Mouse (Mus musculus): ENCODE measurements at regions not wholly inside any gene's neighbourhood (a gene's known extent, or its start where the extent isn't known, plus 50 kb on each side); places are given as distances from the start of the nearest gene placed in this dataset.

- Histone ChIP-seq H3K36me3 (no peaks in the 10 kb centered on the region), H3K9me3 (replicated peaks) (peaks cover 5% of the 10 kb centered on the region; the same call in 1 of the 2 replicates), H3K4me1 (peaks cover 36% of the 10 kb centered on the region), H3K27ac (replicated peaks) (peak overlapping the region; percentile 88), H3K27me3 (ENCODE audit: low read depth, poor library complexity, severe bottlenecking) (no peaks in the 10 kb centered on the region), H3K4me3 (peak overlapping the region; percentile 47; the same call in 1 of the 2 replicates)
- 19% methylated on average over 16 of the region's 16 CpGs for WGBS
- DNase-seq (ENCODE audit: low spot score), result peak; percentile 23
Measured at GRCm38 (mm10) chr10:125785448-125786196, 180.3 kb upstream of the Lrig3 start.

GRCm38 (mm10) chr10:125786197-125786879, 179.6 kb upstream of the Lrig3 start:
- no peaks in the 10 kb centered on the region for H3K36me3 ChIP-seq
- H3K4me1 ChIP-seq, result peaks cover 36% of the 10 kb centered on the region
- no peaks in the 10 kb centered on the region for H3K27me3 ChIP-seq (ENCODE audit: low read depth, poor library complexity, severe bottlenecking)
- 9% methylated on average over 10 of the region's 10 CpGs for WGBS
- H3K4me3 ChIP-seq, result peak overlapping the region; percentile 47
- peak overlapping the region; percentile 88 for H3K27ac ChIP-seq (replicated peaks)
- peak; percentile 37 for DNase-seq (ENCODE audit: low spot score)
- peaks cover 5% of the 10 kb centered on the region; the same call in 1 of the 2 replicates for H3K9me3 ChIP-seq (replicated peaks)

GRCm38 (mm10) chr10:125786880-125787337, 179.1 kb upstream of the Lrig3 start:
- H3K9me3 ChIP-seq (replicated peaks), result peaks cover 5% of the 10 kb centered on the region; the same call in 1 of the 2 replicates
- peak overlapping the region; percentile 88 for H3K27ac ChIP-seq (replicated peaks)
- H3K4me3 ChIP-seq, result peak overlapping the region; percentile 47
- WGBS, result under 1% methylated on average over 17 of the region's 17 CpGs
- H3K4me1 ChIP-seq, result peaks cover 36% of the 10 kb centered on the region
- H3K27me3 ChIP-seq (ENCODE audit: low read depth, poor library complexity, severe bottlenecking), result no peaks in the 10 kb centered on the region
- peak; percentile 84 for DNase-seq (ENCODE audit: low spot score)
- no peaks in the 10 kb centered on the region for H3K36me3 ChIP-seq

GRCm38 (mm10) chr10:125787441-125788060, 178.4 kb upstream of the Lrig3 start:
- Histone ChIP-seq H3K36me3 (no peaks in the 10 kb centered on the region), H3K4me1 (peaks cover 36% of the 10 kb centered on the region), H3K27me3 (ENCODE audit: low read depth, poor library complexity, severe bottlenecking) (no peaks in the 10 kb centered on the region), H3K27ac (replicated peaks) (peak overlapping the region; percentile 88), H3K9me3 (replicated peaks) (peaks cover 5% of the 10 kb centered on the region; the same call in 1 of the 2 replicates), H3K4me3 (peak overlapping the region; percentile 47)
- DNase-seq (ENCODE audit: low spot score), result no peak
- 39% methylated on average over 19 of the region's 19 CpGs for WGBS

- no peaks in the 10 kb centered on the region for H3K36me3 ChIP-seq
- H3K4me1 ChIP-seq, result peaks cover 36% of the 10 kb centered on the region
- H3K27ac ChIP-seq (replicated peaks), result no peak overlapping the region
- DNase-seq (ENCODE audit: low spot score), result no peak
- H3K27me3 ChIP-seq (ENCODE audit: low read depth, poor library complexity, severe bottlenecking), result no peaks in the 10 kb centered on the region
- peaks cover 8% of the 10 kb centered on the region; the same call in 1 of the 2 replicates for H3K9me3 ChIP-seq (replicated peaks)
- 96% methylated on average over 2 of the region's 2 CpGs for WGBS
- no peak overlapping the region for H3K4me3 ChIP-seq
Measured at GRCm38 (mm10) chr10:125788262-125788661, 177.7 kb upstream of the Lrig3 start.

GRCm38 (mm10) chr10:125790924-125791323, 175.0 kb upstream of the Lrig3 start:
- DNase-seq (ENCODE audit: low spot score), result no peak
- Histone ChIP-seq H3K9me3 (replicated peaks) (peaks cover 12% of the 10 kb centered on the region; the same call in 1 of the 2 replicates), H3K4me3 (no peak overlapping the region), H3K27me3 (ENCODE audit: low read depth, poor library complexity, severe bottlenecking) (no peaks in the 10 kb centered on the region), H3K27ac (replicated peaks) (no peak overlapping the region), H3K4me1 (peaks cover 24% of the 10 kb centered on the region), H3K36me3 (no peaks in the 10 kb centered on the region)
- 95% methylated on average over 2 of the region's 2 CpGs for WGBS

GRCm38 (mm10) chr10:125794504-125794903, 171.5 kb upstream of the Lrig3 start:
- WGBS, result 93% methylated on average over 2 of the region's 2 CpGs
- Histone ChIP-seq H3K4me1 (peaks cover 6% of the 10 kb centered on the region), H3K9me3 (replicated peaks) (peaks cover 7% of the 10 kb centered on the region; the same call in 1 of the 2 replicates), H3K27ac (replicated peaks) (no peak overlapping the region), H3K4me3 (no peak overlapping the region), H3K27me3 (ENCODE audit: low read depth, poor library complexity, severe bottlenecking) (no peaks in the 10 kb centered on the region), H3K36me3 (no peaks in the 10 kb centered on the region)
- no peak for DNase-seq (ENCODE audit: low spot score)

- Histone ChIP-seq H3K4me3 (no peak overlapping the region), H3K36me3 (no peaks in the 10 kb centered on the region), H3K9me3 (replicated peaks) (peaks cover 7% of the 10 kb centered on the region; the same call in 1 of the 2 replicates), H3K27ac (replicated peaks) (no peak overlapping the region), H3K27me3 (ENCODE audit: low read depth, poor library complexity, severe bottlenecking) (no peaks in the 10 kb centered on the region), H3K4me1 (peaks cover 7% of the 10 kb centered on the region)
- WGBS, result 91% methylated on average over 1 of the region's 1 CpGs
- DNase-seq (ENCODE audit: low spot score), result no peak
Measured at GRCm38 (mm10) chr10:125795323-125795722, 170.6 kb upstream of the Lrig3 start.

- WGBS, result 17% methylated on average over 13 of the region's 13 CpGs
Measured at GRCm38 (mm10) chr10:125798678-125799077, 167.3 kb upstream of the Lrig3 start.

GRCm38 (mm10) chr10:125800572-125801114, 165.3 kb upstream of the Lrig3 start:
- Histone ChIP-seq H3K4me1 (peaks cover 20% of the 10 kb centered on the region), H3K27me3 (ENCODE audit: low read depth, poor library complexity, severe bottlenecking) (no peaks in the 10 kb centered on the region), H3K27ac (replicated peaks) (0 out of 2 replicates have a peak overlapping the region, but pooled peaks have one; percentile 7), H3K36me3 (no peaks in the 10 kb centered on the region), H3K9me3 (replicated peaks) (no peaks in the 10 kb centered on the region), H3K4me3 (no peak overlapping the region)
- 40% methylated on average over 2 of the region's 2 CpGs for WGBS
- DNase-seq (ENCODE audit: low spot score), result no peak

More at GRCm38 (mm10) chr10:125798678-125799077, 167.3 kb upstream of the Lrig3 start:
- no peaks in the 10 kb centered on the region for H3K36me3 ChIP-seq
- H3K27ac ChIP-seq (replicated peaks), result no peak overlapping the region; the same call in 1 of the 2 replicates
- H3K4me3 ChIP-seq, result no peak overlapping the region
- no peaks in the 10 kb centered on the region for H3K27me3 ChIP-seq (ENCODE audit: low read depth, poor library complexity, severe bottlenecking)
- peak; percentile 39 for DNase-seq (ENCODE audit: low spot score)
- H3K4me1 ChIP-seq, result peaks cover 20% of the 10 kb centered on the region
- H3K9me3 ChIP-seq (replicated peaks), result 0 out of 2 replicates have a peak, but pooled peaks cover 2% of the 10 kb centered on the region

- Histone ChIP-seq H3K36me3 (no peaks in the 10 kb centered on the region), H3K4me3 (no peak overlapping the region), H3K27me3 (ENCODE audit: low read depth, poor library complexity, severe bottlenecking) (no peaks in the 10 kb centered on the region), H3K4me1 (peaks cover 20% of the 10 kb centered on the region), H3K27ac (replicated peaks) (no peak overlapping the region; the same call in 1 of the 2 replicates), H3K9me3 (replicated peaks) (no peaks in the 10 kb centered on the region)
- 71% methylated on average over 4 of the region's 4 CpGs for WGBS
- no peak for DNase-seq (ENCODE audit: low spot score)
Measured at GRCm38 (mm10) chr10:125801450-125801849, 164.5 kb upstream of the Lrig3 start.

- Histone ChIP-seq H3K36me3 (no peaks in the 10 kb centered on the region), H3K27me3 (ENCODE audit: low read depth, poor library complexity, severe bottlenecking) (no peaks in the 10 kb centered on the region), H3K4me3 (no peak overlapping the region), H3K27ac (replicated peaks) (no peak overlapping the region), H3K9me3 (replicated peaks) (no peaks in the 10 kb centered on the region), H3K4me1 (peaks cover 20% of the 10 kb centered on the region)
- DNase-seq (ENCODE audit: low spot score), result no peak
- WGBS, result 89% methylated on average over 7 of the region's 7 CpGs
Measured at GRCm38 (mm10) chr10:125802923-125803583, 162.9 kb upstream of the Lrig3 start.
